Mouse (Mus musculus): ENCODE measurements around the gene Gm42417. TPM values are rescaled to one million over a fixed set of nuclear protein-coding genes. Genes with fewer than 3 reads are reported as not detected.

Gene Gm42417
- polyA plus RNA-seq (2012; rRNA removed): not detected in 2 replicates

GRCm38 (mm10) chr1:36539186-36539585 lies at the start of gene Gm42417:
TSS of gene Gm42417 (minus strand) at chr1:36539429.

GRCm38 (mm10) chr1:36558031-36558993 lies 19.1 kb upstream of the Gm42417 start, which contains the start of gene Sema4c:
TSS of gene Sema4c (minus strand) at chr1:36558349.

GRCm38 (mm10) chr1:36546888-36547471 lies 7.8 kb upstream of the Gm42417 start, which contains the start of gene Ankrd39:
TSS of gene Ankrd39 (minus strand) at chr1:36547445.

GRCm38 (mm10) chr1:36536783-36537182 lies 2.4 kb downstream of the Gm42417 start, which contains the start of gene Ankrd23:
TSS of gene Ankrd23 (minus strand) at chr1:36536883.

GRCm38 (mm10) chr1:36511289-36512021 lies 27.8 kb downstream of the Gm42417 start, which contains the start of gene Cnnm3:
TSS of gene Cnnm3 (plus strand) at chr1:36511867.

Other genes starting within 250 kb of the Gm42417 start
- 3.7 and 4.1 TPM in 2 replicates for gene Arid5a, start 231.7 kb downstream of the Gm42417 start, polyA plus RNA-seq (2012; rRNA removed)
- gene Kansl3, start 170.2 kb downstream of the Gm42417 start, polyA plus RNA-seq (2012; rRNA removed): 12.1 and 14.6 TPM in 2 replicates
- 0.03 TPM in 1 of 2 replicates, not detected in the other for gene Fer1l5, start 167.1 kb downstream of the Gm42417 start, polyA plus RNA-seq (2012; rRNA removed)
- 2.5 and 3.7 TPM in 2 replicates for gene Lman2l, start 94.2 kb downstream of the Gm42417 start, polyA plus RNA-seq (2012; rRNA removed)
- 16.8 and 16.9 TPM in 2 replicates for gene Cnnm4, start 67.8 kb downstream of the Gm42417 start, polyA plus RNA-seq (2012; rRNA removed)
- gene Cnnm3, start 27.6 kb downstream of the Gm42417 start, polyA plus RNA-seq (2012; rRNA removed): 13.4 and 15.0 TPM in 2 replicates
- 12.4 and 16.9 TPM in 2 replicates for gene Ankrd23, start 2.5 kb downstream of the Gm42417 start, polyA plus RNA-seq (2012; rRNA removed)
- gene Ankrd39, start 8.0 kb upstream of the Gm42417 start, polyA plus RNA-seq (2012; rRNA removed): 9.3 and 13.7 TPM in 2 replicates
- 5.6 and 8.1 TPM in 2 replicates for gene Sema4c, start 18.9 kb upstream of the Gm42417 start, polyA plus RNA-seq (2012; rRNA removed)
- gene Fam178b, start 143.8 kb upstream of the Gm42417 start, polyA plus RNA-seq (2012; rRNA removed): 1.00 and 1.7 TPM in 2 replicates
- gene Cox5b, start 152.0 kb upstream of the Gm42417 start, polyA plus RNA-seq (2012; rRNA removed): 494 and 615 TPM in 2 replicates
- gene 4933424G06Rik, start 170.7 kb upstream of the Gm42417 start, polyA plus RNA-seq (2012; rRNA removed): 0.06 TPM in 1 of 2 replicates, not detected in the other
- gene Actr1b, start 175.0 kb upstream of the Gm42417 start, polyA plus RNA-seq (2012; rRNA removed): 67.2 and 68.8 TPM in 2 replicates
- 0.52 and 1.1 TPM in 2 replicates for gene Zap70, start 222.4 kb upstream of the Gm42417 start, polyA plus RNA-seq (2012; rRNA removed)